Mouse (Mus musculus): ENCODE measurements around the gene Wnt5b. TPM values are rescaled to one million over a fixed set of nuclear protein-coding genes. Genes with fewer than 3 reads are reported as not detected.

The Wnt5b gene
- polyA plus RNA-seq, 1 experiment from 2014 or later: 14.1 TPM

DNA sequence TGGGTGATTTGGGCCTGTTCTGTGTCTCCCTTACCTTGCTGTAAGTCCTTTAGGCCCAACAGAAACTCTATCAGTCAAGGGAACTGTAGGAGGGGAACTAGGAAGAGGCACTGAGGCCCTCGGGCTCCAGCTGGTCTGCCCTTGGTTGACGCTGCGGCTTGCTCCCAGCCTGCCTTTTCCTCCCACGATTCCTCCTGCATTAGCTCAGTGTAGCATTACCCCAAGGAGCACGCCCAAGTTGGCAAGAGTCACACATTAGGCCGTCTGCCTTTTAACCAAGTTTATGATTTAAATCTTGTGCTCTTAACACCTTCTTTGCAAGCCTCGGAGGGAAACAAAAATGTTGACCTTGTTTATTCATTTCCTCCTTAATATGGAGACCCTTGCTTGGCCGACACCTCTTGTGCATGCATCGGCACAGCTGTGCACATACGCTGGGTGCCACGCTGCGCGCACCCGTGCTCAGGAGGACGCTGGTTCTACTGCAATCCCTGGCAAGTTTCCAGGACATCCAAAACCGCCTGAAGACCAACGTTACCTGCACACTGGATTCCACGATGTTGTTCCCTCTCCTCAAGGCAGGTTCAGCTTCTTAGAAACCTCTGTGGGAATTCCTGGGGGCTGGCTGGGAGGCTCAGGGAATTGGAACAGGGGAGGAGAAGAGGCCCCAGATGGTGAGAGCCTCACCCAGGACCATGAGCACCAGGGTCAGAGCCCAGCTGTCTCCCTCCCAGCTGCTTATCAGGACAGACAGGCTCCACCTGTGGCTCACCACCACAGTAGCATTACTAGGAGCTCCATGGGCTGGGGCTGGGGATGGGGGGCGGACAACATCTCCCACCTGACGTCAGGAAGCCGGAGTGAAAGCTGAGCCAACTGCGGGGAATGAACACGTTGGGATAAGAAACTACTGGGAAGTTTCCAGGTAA is 21.6 kb upstream of the Wnt5b start:
- 32% methylated on average over 23 of the region's 23 CpGs for WGBS
- peaks cover 4% of the 10 kb centered on the region; the same call in 1 of the 2 replicates for H3K36me3 ChIP-seq
- H3K4me3 ChIP-seq: no peak overlapping the region
- peak overlapping the region; percentile 38 for H3K27ac ChIP-seq
- peak overlapping the region; percentile 19; the same call in 1 of the 2 replicates for H3K4me2 ChIP-seq
- H3K4me1 ChIP-seq: peaks cover 20% of the 10 kb centered on the region
- no peak overlapping the region for H3K9ac ChIP-seq
- no peaks in the 10 kb centered on the region for H3K9me3 ChIP-seq
- no peaks in the 10 kb centered on the region for H3K27me3 ChIP-seq
- ATAC-seq (ENCODE audit: insufficient number of reproducible peaks, low FRiP score, low TSS enrichment, low read depth): peak; percentile 68

DNA sequence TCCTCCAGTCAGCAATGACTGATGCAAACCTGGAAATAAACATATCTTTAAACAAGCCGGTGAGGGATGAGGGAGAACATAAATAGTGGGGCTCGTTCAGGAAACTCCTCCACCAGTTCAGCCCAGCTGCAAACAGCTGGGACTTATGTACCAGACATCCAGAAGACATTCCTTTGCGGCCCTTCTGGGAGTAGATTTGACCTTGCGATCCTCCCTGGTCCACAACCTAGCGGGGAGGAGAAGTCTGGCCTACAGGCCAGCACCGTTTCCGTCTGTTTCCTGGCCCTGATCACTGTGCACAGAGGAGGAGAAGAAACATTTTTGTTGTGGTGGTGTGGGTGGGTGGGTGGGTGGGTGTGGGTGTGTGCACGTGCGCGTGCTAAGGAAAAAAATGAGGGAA is 18.4 kb upstream of the Wnt5b start:
- no peak overlapping the region for H3K4me2 ChIP-seq
- H3K9me3 ChIP-seq: no peaks in the 10 kb centered on the region
- ATAC-seq (ENCODE audit: insufficient number of reproducible peaks, low FRiP score, low TSS enrichment, low read depth): no peak
- WGBS: 59% methylated on average over 10 of the region's 10 CpGs
- H3K4me3 ChIP-seq: no peak overlapping the region
- H3K4me1 ChIP-seq: peaks cover 20% of the 10 kb centered on the region
- no peaks in the 10 kb centered on the region for H3K27me3 ChIP-seq
- no peak overlapping the region for H3K9ac ChIP-seq
- no peaks in the 10 kb centered on the region for H3K36me3 ChIP-seq
- no peak overlapping the region for H3K27ac ChIP-seq

- H3K27ac ChIP-seq: no peak overlapping the region
Observed at GRCm38 (mm10) chr6:119558855-119559254, 14.7 kb upstream of the Wnt5b start.

DNA sequence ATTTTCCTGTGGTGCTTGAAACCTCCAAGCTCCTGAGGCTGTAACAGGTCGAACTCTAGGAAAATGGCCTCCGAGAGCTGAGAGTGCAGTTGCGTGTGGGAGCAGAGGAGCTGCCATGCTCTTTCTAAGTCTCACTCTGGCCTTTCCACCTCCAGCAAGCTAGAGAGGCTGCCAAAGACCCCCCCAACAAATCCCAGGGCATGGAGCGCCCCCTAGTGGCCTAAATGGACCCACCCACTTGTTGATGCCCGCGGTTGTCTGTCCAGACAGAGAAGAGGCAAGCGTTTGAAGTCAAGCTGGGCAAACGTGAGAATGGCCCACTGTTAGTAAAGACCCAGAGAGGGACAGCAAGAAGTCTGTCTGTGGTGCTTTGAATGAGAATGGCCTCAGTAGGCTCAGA is 10.3 kb upstream of the Wnt5b start:
- no peaks in the 10 kb centered on the region for H3K9me3 ChIP-seq
- no peak overlapping the region for H3K4me2 ChIP-seq
- no peak for ATAC-seq (ENCODE audit: insufficient number of reproducible peaks, low FRiP score, low TSS enrichment, low read depth)
- H3K4me3 ChIP-seq: no peak overlapping the region
- no peak overlapping the region for H3K27ac ChIP-seq
- H3K9ac ChIP-seq: no peak overlapping the region
- H3K4me1 ChIP-seq: no peaks in the 10 kb centered on the region
- WGBS: 70% methylated on average over 8 of the region's 8 CpGs
- H3K36me3 ChIP-seq: no peaks in the 10 kb centered on the region
- no peaks in the 10 kb centered on the region for H3K27me3 ChIP-seq

More at GRCm38 (mm10) chr6:119558855-119559254, 14.7 kb upstream of the Wnt5b start:
- 53% methylated on average over 7 of the region's 7 CpGs for WGBS
- no peaks in the 10 kb centered on the region for H3K9me3 ChIP-seq
- no peaks in the 10 kb centered on the region for H3K36me3 ChIP-seq
- H3K27me3 ChIP-seq: no peaks in the 10 kb centered on the region
- no peaks in the 10 kb centered on the region for H3K4me1 ChIP-seq
- H3K9ac ChIP-seq: no peak overlapping the region
- no peak overlapping the region for H3K4me3 ChIP-seq
- no peak for ATAC-seq (ENCODE audit: insufficient number of reproducible peaks, low FRiP score, low TSS enrichment, low read depth)
- no peak overlapping the region for H3K4me2 ChIP-seq

GRCm38 (mm10) chr6:119544518-119544864 is 344 bp upstream of the Wnt5b start:
- Histone ChIP-seq H3K27ac (no peak overlapping the region), H3K9ac (peak overlapping the region; percentile 70), H3K4me1 (peaks cover 17% of the 10 kb centered on the region), H3K4me2 (peak overlapping the region; percentile 94), H3K27me3 (peaks cover 7% of the 10 kb centered on the region), H3K36me3 (no peaks in the 10 kb centered on the region), H3K9me3 (no peaks in the 10 kb centered on the region), H3K4me3 (peak overlapping the region; percentile 74)
- no peak for ATAC-seq (ENCODE audit: insufficient number of reproducible peaks, low FRiP score, low TSS enrichment, low read depth)
- WGBS: under 1% methylated on average over 14 of the region's 14 CpGs

- Histone ChIP-seq H3K36me3 (no peaks in the 10 kb centered on the region), H3K27me3 (peaks cover 7% of the 10 kb centered on the region), H3K9me3 (no peaks in the 10 kb centered on the region), H3K4me3 (peak overlapping the region; percentile 74), H3K9ac (peak overlapping the region; percentile 70), H3K4me1 (peaks cover 17% of the 10 kb centered on the region), H3K4me2 (peak overlapping the region; percentile 94), H3K27ac (no peak overlapping the region)
- no peak for ATAC-seq (ENCODE audit: insufficient number of reproducible peaks, low FRiP score, low TSS enrichment, low read depth)
- WGBS: 1% methylated on average over 30 of the region's 30 CpGs
Observed at GRCm38 (mm10) chr6:119543456-119543802, 718 bp downstream of the Wnt5b start.

- H3K27ac ChIP-seq: no peak overlapping the region
- H3K9ac ChIP-seq: no peak overlapping the region
- no peaks in the 10 kb centered on the region for H3K27me3 ChIP-seq
- H3K36me3 ChIP-seq: no peaks in the 10 kb centered on the region
- H3K4me2 ChIP-seq: no peak overlapping the region
- 0 out of 2 replicates have a peak, but pooled peaks cover 3% of the 10 kb centered on the region for H3K4me1 ChIP-seq
- 76% methylated on average over 12 of the region's 12 CpGs for WGBS
- H3K9me3 ChIP-seq: no peaks in the 10 kb centered on the region
- ATAC-seq (ENCODE audit: insufficient number of reproducible peaks, low FRiP score, low TSS enrichment, low read depth): no peak
- H3K4me3 ChIP-seq: no peak overlapping the region
Observed at GRCm38 (mm10) chr6:119535867-119536266, 8.3 kb downstream of the Wnt5b start.

DNA sequence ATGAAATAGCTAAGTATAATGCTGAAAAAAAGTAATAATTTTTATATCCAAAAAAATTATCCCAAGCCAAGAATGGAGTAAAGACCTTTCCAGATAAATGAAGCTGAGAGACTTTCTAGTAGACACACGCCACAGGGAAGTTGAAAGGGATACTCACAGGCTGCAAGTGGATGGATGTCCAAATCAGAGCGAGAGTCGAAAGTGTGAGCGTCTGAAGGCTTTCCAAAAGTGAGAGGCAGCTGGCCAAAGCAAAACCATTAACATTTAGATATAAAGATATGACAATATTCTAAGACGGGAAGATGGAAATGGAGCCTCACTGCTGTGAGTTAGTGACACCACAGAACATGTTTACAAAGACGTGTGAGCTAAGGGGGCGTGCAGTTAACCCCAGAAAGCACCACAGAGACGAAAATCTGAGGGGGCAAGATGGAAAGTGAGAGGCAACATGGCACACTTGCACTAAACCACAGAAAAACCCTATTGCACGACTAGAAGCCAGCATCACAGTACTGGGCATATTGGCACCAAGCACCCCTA is 10.9 kb downstream of the Wnt5b start:
- no peak for ATAC-seq (ENCODE audit: insufficient number of reproducible peaks, low FRiP score, low TSS enrichment, low read depth)
- Histone ChIP-seq H3K4me1 (0 out of 2 replicates have a peak, but pooled peaks cover 3% of the 10 kb centered on the region), H3K4me3 (no peak overlapping the region), H3K9me3 (no peaks in the 10 kb centered on the region), H3K27ac (no peak overlapping the region), H3K36me3 (no peaks in the 10 kb centered on the region), H3K27me3 (no peaks in the 10 kb centered on the region), H3K4me2 (no peak overlapping the region), H3K9ac (no peak overlapping the region)
- WGBS: 74% methylated on average over 9 of the region's 9 CpGs

DNA sequence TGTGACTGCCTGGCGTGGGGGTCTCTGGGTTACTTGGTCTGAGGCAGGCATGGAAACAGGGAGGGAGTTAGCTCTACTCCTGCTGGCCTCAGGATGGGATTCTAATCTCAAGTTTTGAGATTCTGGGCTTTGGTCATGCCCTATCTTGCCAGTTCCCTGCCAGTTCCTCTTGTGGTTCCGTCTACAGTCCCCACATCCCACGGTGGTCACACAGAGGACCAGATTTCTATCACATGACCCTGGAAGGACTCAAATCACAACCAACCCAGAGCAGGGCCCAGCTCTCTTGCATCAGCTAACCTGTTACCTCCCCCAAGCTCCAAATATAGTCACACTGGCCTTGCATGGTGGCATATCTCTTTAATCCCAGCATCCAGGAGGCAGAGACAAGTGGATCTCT is 14.5 kb downstream of the Wnt5b start:
- Histone ChIP-seq H3K4me1 (no peaks in the 10 kb centered on the region), H3K27ac (no peak overlapping the region), H3K9me3 (no peaks in the 10 kb centered on the region), H3K27me3 (no peaks in the 10 kb centered on the region), H3K9ac (no peak overlapping the region), H3K36me3 (no peaks in the 10 kb centered on the region), H3K4me3 (no peak overlapping the region), H3K4me2 (no peak overlapping the region)
- WGBS: 80% methylated on average over 3 of the region's 3 CpGs
- ATAC-seq (ENCODE audit: insufficient number of reproducible peaks, low FRiP score, low TSS enrichment, low read depth): no peak

- Histone ChIP-seq H3K9ac (no peak overlapping the region), H3K36me3 (no peaks in the 10 kb centered on the region), H3K27ac (no peak overlapping the region), H3K27me3 (no peaks in the 10 kb centered on the region), H3K4me1 (peaks cover 10% of the 10 kb centered on the region), H3K4me3 (no peak overlapping the region), H3K9me3 (no peaks in the 10 kb centered on the region), H3K4me2 (no peak overlapping the region)
- no peak for ATAC-seq (ENCODE audit: insufficient number of reproducible peaks, low FRiP score, low TSS enrichment, low read depth)
- 67% methylated on average over 5 of the region's 5 CpGs for WGBS
Observed at GRCm38 (mm10) chr6:119526498-119526897, 17.6 kb downstream of the Wnt5b start.

- ATAC-seq (ENCODE audit: insufficient number of reproducible peaks, low FRiP score, low TSS enrichment, low read depth): no peak
- Histone ChIP-seq H3K9me3 (no peaks in the 10 kb centered on the region), H3K4me3 (no peak overlapping the region), H3K4me2 (no peak overlapping the region), H3K4me1 (peaks cover 10% of the 10 kb centered on the region), H3K27ac (0 out of 2 replicates have a peak overlapping the region, but pooled peaks have one; percentile 22), H3K9ac (no peak overlapping the region), H3K36me3 (no peaks in the 10 kb centered on the region), H3K27me3 (no peaks in the 10 kb centered on the region)
- WGBS: 27% methylated on average over 3 of the region's 3 CpGs
Observed at GRCm38 (mm10) chr6:119521931-119522391, 22.2 kb downstream of the Wnt5b start.

DNA sequence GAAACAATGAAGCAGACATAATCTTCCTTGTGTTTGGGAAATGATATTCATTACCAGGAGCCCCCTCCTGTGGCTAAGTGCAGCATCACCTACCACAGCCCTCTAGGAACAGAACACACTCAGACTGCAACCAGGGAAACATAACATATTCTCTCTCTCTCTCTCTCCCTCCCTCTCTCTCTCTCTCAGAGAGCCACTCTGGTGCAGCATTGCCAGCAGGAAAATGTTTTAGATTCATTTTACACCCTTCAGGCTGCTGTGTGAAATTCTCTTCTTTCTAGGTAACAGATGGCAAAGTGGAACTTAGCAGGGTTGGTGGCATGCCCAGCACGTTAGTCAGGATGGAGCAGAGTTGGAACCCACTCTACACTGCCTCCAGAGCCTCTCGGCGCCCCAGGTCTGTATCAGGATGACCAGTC is 22.7 kb downstream of the Wnt5b start:
- 70% methylated on average over 3 of the region's 3 CpGs for WGBS
- no peak overlapping the region for H3K9ac ChIP-seq
- no peaks in the 10 kb centered on the region for H3K9me3 ChIP-seq
- no peak; the same call in 1 of the 2 replicates for ATAC-seq (ENCODE audit: insufficient number of reproducible peaks, low FRiP score, low TSS enrichment, low read depth)
- H3K27me3 ChIP-seq: no peaks in the 10 kb centered on the region
- no peak overlapping the region for H3K4me3 ChIP-seq
- peaks cover 10% of the 10 kb centered on the region for H3K4me1 ChIP-seq
- no peak overlapping the region for H3K4me2 ChIP-seq
- 0 out of 2 replicates have a peak overlapping the region, but pooled peaks have one; percentile 22 for H3K27ac ChIP-seq
- H3K36me3 ChIP-seq: no peaks in the 10 kb centered on the region

Measured in limb, embryonic 15.5 days (tissue).